Mouse (Mus musculus) activated CD4-positive, CD25-positive, alpha-beta regulatory T cell, adult 4 months (primary cell): ENCODE data around the gene Pola2. TPM values are rescaled to one million over a fixed set of nuclear protein-coding genes. Genes with fewer than 3 reads are reported as not detected.

Experiments
- ATAC-seq: one replicate; pipeline ENCODE4 v1.8.0; 2017
- polyA plus RNA-seq, 2 experiments: library from polyadenylated mRNA; unstranded; fragments of 100-300 nt; shearing (Covaris generic); gene quantifications; one replicate each; pipeline ENCODE4 v1.2.1; 2017

Pola2 gene
- polyA plus RNA-seq, 2 experiments from 2014 or later, result 16.5 to 17.5 TPM

DNA sequence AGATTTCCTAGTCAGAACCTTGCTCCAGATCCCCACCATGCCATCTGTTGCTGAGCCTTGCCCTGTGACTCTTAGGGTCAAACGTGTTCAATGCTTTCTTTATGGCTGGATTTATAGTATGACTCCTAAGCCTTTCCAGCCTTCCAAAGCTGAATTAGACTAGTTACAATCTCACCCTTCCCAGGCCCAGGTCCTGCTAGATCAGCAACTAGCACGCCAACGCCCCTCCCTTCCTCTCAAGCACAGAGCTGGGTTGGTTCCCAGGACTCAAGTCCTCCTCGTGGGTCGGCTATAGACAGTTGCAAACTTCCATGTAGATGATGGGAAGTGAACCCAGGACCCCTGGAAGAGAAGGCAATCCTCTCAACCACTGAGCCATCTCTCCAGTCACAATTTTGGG lies 28.3 kb downstream of the Pola2 start:
- no peak for ATAC-seq

GRCm38 (mm10) chr19:5935266-5935665 lies 28.7 kb downstream of the Pola2 start:
- ATAC-seq, result no peak

DNA sequence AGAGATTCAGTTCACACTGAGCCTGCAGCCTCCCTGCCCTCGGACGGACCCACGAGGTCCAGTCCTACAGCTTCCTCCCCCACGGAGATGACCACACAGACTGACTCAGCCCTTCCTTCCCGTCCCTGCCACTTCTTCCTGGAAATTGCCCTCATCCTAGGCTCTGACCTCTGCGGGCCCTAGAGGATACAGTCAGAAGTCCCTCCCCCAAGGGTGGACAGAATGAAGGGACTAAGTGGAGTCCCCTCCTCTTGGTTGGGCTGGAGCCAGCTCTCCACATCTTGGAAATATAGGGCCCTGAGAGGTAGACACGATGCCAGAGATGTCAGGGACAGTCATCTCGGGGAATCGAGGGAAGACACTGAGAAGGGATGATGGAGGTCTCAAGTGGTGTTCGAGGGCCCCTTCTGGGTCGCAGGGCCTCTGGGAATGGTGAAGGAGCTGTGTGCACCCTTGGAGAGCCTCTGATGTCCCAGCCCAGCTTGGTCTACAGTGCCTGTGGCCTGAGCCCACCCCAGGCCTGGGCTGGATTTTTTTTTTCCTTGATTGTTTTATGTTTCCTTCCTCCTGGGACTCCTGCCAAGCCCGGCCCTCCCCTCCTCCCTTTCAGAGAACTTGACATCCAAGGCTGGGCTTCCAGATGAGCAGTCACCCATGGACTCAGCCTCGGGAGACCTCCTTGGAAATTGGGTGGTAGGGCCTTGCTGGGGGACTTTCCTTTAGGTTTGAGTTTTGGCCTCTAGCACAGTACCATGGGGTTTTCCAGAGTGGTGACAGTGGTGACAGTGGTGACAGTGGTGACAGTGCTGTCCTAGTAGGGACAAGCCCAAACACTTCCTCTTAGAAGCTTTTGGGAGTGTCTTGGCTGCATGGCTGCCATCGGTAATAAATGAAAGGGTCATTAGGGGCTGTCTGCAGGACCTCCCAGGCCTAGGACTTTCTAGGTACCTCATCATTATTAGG lies 34.1 kb downstream of the Pola2 start:
- ATAC-seq, result no peak

GRCm38 (mm10) chr19:5928546-5928945 lies 35.5 kb downstream of the Pola2 start:
- ATAC-seq, result no peak

DNA sequence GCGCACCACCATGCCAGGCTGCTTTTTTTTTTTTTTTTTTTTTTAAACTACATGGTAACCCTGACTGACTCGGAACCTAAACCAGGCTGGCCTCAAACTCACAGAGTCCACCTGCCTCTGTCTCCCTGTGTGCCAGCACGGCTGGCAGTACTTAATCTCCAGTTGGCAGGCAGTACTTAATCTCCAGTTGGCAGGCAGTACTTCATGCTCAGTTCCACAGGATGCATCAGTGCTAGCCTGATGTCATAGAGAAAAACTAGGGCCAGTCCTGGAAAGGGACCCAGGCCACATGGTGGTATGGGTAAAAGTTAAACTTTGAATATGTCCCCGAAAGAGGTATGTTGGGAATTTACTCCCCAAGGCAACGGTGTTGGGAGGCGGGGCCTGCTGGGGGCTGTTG lies 35.9 kb downstream of the Pola2 start:
- no peak for ATAC-seq

DNA sequence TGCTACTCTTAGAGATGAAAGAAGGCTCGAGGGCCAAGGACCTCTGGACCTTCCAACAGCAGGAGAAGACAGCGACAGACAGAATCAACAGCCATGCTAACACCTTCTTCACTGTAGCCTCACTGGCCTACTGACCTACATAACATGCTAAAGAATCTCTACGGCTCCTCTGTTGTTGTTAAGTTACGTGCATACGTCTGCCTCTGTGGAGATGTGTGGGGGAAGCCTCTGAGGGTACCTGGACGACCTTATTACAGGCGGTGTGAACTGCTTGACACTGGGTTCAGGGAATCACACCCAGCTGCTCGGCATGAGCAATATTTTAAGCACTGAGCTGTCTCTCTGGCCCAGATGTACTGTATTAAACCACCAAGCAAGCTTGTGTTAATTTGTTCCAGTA lies 36.5 kb downstream of the Pola2 start:
- no peak for ATAC-seq

- no peak for ATAC-seq
Observed at GRCm38 (mm10) chr19:5927026-5927425, 37.0 kb downstream of the Pola2 start.

DNA sequence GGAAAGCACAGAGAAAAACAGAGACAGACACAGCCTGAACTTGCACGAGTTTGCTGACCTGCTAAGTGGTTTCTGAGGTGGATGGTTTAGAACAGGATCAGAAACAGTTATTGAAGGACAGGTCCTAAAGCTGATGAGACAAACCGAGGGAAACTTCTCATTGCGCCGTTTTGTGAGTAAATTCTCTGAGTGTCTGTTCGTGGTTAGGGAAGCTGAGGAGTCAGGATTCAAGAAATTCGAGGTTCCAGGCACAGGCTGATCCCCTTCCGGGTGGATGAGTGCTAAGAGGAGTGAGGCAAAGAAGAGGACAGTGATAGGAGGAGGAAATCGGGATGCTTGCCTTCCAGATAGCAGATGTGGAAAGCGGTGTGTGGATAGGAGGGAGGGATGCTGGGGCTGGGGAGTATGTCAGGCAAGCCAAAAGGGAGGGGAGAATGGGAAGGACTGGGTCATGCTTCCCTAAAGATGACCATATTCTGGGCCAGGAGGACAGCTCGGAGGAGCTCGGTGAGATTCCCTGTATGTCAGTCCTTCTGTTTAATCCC lies 38.6 kb downstream of the Pola2 start:
- no peak for ATAC-seq

- peak; percentile 87 for ATAC-seq
Observed at GRCm38 (mm10) chr19:5924713-5925093, 39.3 kb downstream of the Pola2 start, which contains the start of gene Cdc42ep2. TSS of gene Cdc42ep2 (minus strand) at chr19:5924816.

DNA sequence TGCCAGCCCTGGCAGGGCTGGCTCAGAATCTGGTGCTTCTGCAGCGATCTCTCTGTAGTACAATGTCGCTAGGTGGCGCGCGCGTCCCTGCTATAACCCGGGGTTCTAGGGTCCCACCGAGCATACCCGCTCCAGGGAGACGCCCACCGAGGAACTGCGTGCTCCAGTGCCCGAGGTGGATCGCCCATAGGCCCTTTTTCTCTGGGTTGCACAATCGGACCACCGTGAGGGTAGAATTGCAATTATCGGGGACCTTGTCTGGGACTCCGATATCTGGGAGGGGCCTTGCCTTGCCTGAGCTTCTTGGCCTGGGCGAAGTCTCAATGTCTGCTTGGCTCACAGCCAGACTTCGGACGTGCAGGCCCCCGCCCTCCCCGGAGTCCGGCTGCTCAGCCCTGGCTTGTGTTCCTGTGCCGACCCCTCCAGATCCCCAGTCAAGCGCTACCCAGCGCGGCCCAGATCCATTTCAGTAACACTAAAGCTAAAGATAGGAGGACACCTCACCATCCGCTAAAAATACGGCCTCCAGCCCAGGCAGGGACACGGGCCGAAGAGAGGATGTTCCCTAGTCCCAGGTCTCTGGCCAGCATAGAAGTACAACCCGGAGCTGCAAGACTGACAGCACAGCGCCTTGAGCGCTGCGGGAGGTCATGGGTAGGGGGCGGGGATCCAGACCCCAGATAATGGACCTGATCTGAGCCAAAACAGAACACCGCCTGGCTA lies 39.9 kb downstream of the Pola2 start:
- peak; percentile 40 for ATAC-seq

GRCm38 (mm10) chr19:5922963-5923362 lies 41.0 kb downstream of the Pola2 start:
- ATAC-seq, result no peak

GRCm38 (mm10) chr19:5922119-5922942 lies 41.7 kb downstream of the Pola2 start:
- ATAC-seq, result no peak

GRCm38 (mm10) chr19:5921715-5922114 lies 42.3 kb downstream of the Pola2 start:
- no peak for ATAC-seq

GRCm38 (mm10) chr19:5913007-5913719 lies 50.8 kb downstream of the Pola2 start, which contains the start of gene Dpf2:
TSS of gene Dpf2 (minus strand) at chr19:5913010.
- ATAC-seq, result no peak

GRCm38 (mm10) chr19:5912103-5913006 lies 51.6 kb downstream of the Pola2 start:
- ATAC-seq, result peak; percentile 89

GRCm38 (mm10) chr19:5911430-5912102 lies 52.4 kb downstream of the Pola2 start:
- ATAC-seq, result no peak

DNA sequence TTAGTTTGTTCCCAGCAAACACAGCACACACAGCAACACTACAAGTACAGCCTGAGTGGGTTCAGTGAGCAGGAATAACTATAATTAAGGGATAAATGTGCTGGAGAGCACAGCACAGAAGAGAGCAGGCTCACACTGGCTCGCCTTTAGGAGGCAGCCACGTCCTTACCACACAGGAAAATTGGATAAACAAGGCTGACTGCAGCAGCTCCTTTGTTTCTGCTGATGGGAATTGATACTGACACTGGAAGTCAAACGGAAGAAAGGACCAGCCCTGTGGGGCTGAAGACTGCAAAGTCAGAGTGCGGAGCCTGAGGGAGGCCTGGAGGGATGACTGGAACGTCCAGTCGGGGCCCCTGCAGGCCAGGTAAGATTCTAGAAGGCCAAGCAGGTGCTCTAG lies 53.8 kb downstream of the Pola2 start:
- ATAC-seq, result no peak

DNA sequence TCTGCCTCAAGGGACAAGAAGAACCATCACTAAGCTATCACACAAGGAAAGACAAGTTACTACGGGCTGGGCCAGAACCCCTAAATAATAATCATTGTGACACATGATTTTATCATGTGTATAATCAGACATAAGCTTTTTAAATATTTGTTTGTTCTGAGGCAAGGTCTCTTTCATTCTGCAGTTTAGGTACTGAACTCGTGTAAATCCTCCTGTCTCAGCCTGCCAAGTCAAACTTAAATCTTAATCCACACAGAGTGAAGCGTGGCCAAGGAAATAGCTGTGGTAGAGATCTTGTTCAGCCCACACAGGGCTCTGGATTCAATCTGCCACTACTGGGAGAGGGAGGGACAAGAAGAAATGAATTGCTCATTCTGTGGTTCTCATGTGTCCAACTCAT lies 56.7 kb downstream of the Pola2 start:
- no peak for ATAC-seq

- ATAC-seq, result peak; percentile 95
Observed at GRCm38 (mm10) chr19:5894002-5894678, 69.9 kb downstream of the Pola2 start, which contains the start of gene Tigd3. TSS of gene Tigd3 (minus strand) at chr19:5894149.
